Mouse (Mus musculus) B cell, adult 2 months (primary cell): ENCODE data around the gene Dnah6.

ENCODE experiments used
- DNase-seq, 2 experiments: peaks; one replicate each; pipeline ENCODE4 v3.0.0; 2022

Dnah6 gene

DNA sequence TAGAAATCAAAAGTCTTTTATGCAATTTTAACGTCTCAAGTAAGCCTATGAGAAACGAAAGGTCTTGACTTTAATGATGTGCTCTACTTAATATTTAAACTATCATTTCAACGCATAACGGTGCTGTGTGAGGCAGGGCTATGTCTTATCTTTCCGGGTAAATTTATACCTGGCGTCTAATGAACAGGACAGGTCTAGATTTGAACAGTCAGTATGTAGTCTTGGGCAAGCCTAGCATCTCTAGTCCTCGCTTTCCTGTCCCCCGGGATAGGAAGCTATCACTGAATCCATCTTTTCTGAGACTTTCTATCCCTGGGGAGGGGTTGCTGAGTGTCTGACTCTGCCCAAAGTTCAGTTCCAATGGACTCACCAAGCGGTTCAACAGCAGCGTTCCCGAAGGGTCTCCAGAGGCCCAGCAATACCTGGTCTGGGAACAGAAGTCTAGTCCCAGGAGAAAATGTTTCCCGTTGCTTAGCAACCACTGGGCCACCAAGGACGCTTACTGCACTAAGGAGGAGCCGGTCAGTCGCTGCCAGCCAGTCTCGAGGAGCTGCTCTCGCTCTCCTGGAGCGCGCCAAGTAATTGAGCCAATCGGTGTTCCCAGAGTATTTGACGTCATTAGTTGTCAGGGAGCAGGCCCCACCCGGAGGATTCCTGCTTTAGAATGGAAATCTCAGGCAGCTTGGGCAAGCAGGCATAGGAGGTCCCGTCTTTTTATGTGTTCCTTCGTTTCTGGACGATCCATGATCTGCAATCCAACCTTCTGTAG, at the start of gene Dnah6:
TSS of gene Dnah6 (minus strand) at position 463 of the 769 bp plus-strand sequence.
- peak; percentile 78 to 80 for DNase-seq

DNA sequence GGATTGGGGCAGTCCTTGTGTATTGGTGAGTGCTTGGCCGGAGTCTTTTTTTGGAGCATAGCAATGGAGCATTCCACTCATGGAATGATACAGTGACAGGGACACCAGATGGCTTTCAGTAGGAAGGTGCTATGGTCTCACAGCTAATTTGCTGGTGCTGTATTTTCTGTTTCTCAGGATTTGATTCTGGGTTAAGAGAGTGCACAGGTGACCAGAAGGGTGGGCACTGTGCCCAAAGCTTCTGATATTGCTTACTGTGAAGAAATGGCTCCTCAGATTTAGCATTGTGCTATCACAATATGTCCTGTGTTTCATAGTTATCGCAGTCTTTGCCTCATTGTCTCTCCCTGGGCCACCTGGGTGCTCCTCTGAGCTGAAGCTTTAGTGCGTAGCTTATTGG, 47.9 kb upstream of the Dnah6 start:
- no peak for DNase-seq

DNA sequence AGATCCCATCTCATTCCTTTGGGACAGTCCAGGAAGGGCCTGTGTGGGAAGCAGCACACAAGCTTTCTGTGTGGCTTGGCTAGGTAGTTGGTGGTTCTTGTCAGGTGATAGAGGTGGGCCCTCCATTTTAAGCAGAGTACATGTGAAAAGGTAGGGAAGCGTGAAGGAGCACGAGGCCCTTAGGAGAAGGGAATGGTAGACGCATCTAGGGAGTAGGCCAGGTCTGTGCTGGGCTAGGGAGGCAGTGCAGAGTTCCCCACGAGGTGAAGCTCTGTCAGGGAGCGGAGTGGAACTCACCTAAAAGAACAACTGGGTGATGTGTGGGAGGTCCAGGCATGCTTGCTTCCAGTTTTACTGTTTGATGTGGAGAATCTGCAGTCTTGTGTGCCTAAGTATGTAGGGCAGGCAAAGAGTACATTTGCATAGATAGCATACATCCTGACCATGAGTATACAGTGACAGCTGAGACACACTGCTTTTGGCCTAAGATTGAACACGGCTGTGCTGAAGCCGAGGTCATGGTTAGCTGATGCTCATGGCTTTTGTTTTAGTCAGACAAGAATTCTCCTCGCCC, 46.4 kb upstream of the Dnah6 start:
- no peak for DNase-seq

DNA sequence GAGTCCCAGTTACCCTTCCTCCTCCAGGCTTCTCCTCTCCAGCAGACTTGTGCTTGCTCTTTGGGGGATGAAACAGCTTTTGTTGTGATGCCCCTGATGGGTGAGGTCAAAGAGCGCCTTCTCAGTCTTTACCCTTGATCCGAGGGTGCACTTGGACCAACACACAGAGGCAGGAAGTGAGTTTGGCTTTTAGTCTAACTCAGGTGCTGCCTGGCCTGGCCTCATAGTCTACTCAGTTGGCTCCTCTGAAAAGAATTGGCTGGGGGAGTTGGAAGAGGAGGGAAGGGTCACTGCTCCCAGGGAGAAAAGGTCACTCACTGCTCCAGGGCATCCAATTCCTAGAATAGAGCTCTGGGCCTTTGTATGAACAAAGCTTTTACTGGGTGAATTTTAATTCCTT, 43.4 kb upstream of the Dnah6 start:
- no peak for DNase-seq

DNA sequence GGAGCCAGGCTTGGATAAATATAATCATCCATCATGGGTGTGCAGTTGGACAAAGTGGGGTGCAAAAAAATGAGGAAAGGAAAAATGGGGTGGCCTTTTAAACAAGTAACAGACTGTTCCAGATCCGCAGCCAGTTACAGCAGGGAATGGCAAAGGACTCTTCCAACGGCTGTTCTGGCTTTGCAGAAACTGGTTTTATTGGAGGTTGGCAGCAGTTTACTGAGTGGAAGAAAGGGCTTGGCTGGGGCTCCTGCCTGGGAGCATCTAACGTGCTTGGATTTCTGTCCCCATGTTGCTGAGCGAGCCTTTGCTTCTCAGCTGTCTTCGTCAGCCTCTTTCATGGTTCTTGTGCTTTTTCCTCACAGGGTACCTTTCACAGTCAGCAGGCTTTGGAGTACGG, 38.7 kb upstream of the Dnah6 start:
- DNase-seq = no peak

DNA sequence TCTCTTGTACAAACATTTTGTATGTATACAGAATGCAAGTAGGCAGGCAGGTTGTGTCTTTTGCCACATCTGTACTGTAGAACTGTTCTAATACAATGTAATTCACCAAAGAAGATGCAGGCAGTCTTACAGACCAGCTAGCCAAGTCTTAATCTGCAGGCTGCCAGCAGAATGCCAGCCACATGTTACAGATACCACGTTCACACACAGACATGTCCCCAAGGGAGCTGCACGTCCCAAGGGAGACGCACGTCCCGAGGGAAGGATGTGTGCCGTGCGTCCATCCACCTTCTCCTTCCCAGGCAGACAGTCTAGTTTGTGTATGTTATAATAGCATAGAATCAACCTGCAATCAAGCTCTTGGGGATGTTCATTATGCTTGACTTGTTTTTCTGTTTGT, 35.6 kb upstream of the Dnah6 start:
- no peak for DNase-seq

DNA sequence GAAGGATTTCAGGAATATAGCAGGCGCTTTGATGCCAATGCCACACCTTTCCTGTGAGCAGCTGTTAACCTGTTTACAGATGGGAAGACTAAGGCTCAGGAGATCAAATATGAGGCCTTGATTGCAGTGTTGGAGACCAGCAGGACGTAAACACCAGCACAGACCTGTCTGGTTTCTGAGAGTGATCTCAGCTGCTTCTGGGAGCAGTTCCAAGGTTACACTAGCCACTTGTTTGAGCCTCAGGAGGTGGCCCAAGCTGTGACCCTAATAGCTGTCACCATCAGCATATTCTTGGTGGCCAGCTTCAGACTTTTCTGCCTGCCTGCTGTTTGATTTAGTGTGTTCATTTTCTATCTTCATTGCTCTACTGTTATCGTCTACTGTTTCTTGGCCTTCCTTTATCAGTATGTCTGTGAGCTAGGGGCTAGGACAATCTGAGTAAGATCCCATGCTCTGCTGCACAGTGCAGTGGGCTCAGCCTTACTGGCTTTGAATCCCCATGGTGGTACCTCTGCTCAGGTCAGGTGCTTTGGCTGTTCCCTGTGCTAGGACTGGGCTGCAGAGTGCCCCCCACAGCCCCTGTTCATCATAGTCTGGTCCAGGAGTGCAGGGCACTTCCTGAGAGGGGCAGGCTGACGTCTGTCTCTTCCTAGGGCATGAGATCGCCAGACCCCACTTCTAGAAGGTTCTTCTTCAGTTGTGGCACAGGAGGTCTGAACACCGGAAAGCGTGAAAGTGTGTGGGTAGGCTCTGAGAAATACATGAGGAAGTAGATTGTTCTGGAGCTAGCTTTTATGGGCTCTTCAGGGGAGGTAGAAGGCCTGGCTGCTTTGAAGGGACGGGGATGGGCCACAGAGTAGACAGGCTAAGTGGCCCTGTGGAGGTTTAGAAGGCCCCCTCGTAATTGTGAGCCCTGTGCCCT, 33.1 kb upstream of the Dnah6 start:
- peak; percentile 24 to 29 for DNase-seq

DNA sequence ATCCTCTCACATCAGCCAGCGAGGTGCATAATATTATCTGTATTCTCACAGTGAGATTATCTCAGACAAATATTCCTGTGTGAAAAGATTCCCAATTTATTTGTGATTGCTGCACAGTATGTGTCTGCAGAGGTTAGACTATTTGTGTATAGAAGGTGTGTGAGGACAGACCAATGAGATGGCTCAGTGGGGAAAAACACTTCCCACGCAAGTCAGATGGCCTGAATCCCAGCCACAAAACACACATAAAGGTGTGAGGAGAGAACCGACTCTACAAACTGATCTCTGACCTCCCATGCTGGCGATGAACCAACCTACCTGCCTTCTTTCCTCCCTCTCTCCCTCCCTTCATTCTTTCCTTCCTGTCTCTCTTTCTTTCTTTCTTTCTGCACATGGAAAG, 32.1 kb upstream of the Dnah6 start:
- no peak for DNase-seq

DNA sequence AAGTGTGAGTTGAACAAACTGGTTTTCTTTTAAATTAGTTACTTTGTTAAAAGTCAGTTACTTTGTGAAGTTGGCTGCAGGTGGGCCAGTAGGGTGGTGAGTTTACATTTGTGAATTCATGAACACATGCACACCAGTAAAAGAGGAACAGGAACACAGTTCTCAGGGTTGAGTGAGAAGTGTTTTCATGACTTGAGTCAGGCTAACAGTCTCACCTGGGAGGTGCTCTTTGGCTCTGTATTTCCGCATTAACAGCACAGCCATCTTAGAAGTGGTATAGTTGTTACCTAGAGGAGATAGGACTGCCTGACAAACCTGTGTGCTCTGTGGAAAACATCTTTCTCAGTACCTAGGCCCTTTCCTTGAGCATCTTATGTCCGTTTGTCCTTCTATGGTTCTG, 31.6 kb upstream of the Dnah6 start:
- DNase-seq = peak; percentile 32 to 34

DNA sequence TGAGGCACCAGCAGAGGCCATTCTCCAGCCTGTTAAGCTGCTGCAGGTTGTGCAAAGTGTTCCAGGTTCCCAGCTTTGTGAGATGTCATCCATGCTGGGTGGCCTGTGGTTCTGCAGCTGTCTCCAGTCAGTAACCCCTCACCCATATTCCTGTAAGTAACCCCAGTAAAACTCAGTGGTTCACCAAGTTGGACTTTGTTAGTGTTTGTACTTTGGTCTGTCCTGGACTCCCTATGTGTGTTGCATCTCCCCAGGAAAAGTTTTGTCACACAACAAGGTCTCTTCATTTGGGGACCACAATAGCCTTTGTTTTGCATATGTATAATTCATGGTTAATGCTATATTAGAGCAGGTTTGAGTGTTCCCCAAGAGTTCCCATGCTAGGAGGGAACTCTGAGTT, 30.9 kb upstream of the Dnah6 start:
- DNase-seq = no peak

DNA sequence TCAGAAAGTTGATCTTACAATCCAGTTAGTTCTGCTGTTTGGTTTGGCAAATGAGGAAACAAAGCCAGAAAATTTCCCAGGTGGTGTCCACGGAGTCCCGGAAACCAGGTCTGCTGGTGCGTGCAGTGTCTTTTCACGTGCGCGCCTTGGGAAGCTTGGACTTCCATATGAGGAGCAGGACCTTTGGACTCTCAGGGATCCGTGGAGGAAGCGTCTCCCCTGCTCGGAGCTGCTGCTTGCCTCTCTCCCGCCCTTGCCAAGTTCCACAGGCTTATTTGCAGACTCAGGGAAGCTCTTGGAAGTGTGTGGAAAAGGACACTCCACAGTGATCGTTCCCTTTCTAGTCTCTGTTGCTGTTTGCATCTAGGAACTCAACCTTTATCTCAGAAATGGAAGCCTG, 29.9 kb upstream of the Dnah6 start:
- DNase-seq = no peak

DNA sequence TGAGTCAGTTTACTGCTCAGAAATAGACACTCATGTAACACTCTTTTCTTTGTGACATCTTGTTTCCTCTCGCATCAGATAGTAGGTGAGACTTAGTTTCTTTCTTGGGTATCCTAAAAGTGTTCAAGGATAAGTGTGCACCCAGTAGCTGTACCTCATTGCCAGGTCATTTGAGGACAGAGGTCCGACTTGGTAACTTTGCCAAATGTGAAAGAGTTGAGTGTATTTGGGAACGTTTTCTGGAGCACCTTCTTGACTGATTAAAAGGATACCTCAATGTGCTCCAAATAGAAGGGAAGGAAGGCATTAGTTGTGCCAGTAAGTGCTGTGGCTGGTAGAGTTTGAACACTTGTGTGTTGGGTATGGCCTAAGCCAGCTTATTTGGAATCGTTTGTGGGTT, 28.4 kb upstream of the Dnah6 start:
- DNase-seq = no peak

DNA sequence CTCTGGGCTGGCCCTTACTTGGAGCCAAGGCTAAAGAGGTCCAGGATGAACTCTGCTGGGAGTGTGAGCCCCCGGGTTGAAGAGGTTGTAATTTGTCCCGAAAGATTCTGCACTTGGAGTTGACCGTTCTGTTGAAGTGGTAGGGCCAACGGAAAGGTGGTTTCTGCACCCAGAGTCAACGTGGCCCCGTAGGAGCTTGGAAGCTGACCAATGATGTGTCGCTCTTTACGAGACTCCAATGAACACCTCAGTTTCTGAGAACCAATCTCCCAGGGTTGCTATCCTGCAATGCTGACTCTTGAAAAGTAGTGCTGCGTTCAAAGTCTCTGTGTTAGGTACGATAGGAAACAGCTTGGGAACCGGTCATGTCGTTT, 27.6 kb upstream of the Dnah6 start:
- DNase-seq = peak in 1 of 2 experiments; percentile 21

DNA sequence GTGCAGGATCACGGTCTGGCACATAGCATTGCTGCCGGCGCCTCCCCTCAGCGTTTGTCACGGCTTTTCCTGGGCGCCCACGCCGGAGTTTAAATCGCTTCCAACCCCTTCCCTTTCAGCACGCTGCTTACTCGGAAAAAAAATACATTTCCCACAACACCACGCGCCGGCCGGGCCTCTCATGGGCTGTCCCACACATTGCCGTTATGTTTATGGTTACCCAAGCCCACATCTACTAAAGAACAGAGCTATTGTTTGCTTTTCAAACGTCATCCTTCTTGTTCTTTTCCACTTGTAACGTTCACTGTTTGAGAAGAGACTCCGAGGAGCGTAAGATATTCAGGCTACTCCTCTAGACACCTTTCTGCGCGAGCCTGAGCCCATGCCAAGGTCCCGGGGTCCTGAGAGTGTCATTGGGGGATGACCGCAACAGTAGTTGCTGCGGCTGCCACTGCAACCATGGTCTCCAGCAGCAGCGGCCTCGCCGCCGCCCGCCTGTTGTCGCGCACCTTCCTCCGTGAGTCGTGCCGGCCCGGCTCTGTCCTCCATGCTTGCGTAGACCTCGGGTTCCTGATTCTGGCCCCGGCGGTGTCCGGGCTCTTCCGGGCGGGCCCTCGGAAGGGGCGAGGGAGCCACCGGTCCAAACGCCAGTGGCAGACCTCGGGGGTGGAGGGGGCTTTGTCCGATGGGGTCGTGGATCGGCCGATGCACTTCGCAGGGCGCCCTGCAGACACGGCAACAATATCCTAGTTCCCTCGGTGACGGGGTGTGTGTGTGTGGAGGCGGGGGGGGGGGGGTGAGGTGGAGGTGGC, 27.0 kb upstream of the Dnah6 start, which contains the start of gene Suclg1:
TSS of gene Suclg1 (plus strand) at position 146 of the 812 bp plus-strand sequence.
- peak; percentile 91 for DNase-seq

DNA sequence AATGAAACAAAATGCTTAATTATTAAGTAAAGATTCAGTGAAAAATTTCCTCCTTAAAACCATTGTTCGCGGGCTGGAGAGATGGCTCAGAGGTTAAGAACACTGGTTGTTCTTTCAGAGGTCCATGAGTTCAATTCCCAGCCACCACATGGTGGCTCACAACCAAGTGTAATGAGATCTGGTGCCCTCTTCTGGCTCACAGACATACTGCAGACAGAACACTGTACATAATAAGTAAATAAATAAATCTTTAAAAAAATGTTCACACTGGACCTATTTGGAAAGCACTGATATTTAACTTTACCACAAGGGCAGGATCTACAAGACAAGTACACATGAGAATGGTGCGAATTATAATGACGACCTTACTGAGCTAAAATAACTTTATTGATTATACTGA, 26.0 kb upstream of the Dnah6 start:
- peak; percentile 70 to 73 for DNase-seq

DNA sequence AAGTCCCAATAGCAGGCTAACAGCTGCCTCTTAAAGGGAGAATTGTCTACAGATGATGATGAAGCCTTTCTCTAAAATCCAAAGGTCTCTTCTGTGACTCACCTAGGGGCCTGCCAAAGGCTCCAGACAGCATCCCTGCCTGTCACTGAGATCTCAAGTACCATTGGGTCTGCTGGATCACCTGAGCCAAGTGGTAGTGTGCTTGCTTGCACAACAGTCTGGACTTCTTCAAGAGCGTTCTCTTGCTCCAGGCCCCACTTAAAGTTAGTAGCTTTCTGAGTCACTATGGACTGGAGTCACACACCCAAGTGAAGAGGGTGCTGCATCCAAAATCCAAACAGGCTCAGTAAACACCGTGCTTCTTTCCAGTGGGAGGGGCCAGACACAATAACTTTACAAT, 25.4 kb upstream of the Dnah6 start:
- no peak for DNase-seq

DNA sequence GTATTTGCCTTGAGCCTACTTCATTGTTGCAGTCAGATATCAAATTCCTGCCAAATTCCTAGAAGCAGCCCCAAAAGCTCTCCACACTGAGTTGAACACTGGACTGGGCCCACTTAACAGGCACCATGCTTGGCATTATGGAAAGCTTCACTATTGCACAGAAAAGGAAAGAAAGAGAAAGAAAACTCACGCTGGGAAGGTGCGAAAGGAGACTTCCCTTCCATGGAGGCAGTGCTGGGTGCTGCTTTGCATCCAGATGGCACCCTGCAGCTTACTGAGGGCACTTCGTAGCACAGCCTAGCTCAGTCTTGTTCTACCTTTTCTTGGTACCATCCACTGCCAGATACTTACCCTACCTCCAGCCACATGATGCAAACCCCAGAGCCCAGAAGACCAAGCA, 14.2 kb upstream of the Dnah6 start:
- no peak for DNase-seq

DNA sequence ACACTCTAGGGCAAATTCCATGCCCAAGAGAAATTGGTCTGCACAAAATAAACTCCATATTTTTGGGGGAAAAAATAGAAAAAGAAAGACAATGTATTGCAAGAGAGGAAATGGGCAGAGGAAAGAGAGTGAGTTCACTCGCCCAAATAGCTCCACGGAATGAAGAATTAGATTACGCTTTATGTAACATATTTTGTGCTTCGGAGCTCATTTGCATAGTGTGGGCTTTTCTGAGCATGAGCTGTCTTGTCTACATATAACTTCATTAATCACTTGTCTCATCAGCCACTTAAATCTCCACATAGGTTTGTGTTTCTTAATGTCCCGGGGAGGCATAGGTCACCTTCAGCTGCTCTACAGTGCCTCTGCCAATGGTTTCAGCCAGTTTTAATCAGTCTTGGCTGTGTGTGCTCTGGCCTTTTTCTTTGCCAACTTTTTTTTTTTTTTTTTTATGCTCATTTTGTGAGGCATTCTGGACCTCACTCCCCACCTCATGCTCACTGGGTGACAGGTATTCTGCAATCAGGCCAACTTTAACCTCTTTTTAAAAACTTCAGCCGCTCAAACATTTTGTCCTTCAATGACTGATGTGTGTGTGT, 12.9 kb upstream of the Dnah6 start:
- DNase-seq = no peak

DNA sequence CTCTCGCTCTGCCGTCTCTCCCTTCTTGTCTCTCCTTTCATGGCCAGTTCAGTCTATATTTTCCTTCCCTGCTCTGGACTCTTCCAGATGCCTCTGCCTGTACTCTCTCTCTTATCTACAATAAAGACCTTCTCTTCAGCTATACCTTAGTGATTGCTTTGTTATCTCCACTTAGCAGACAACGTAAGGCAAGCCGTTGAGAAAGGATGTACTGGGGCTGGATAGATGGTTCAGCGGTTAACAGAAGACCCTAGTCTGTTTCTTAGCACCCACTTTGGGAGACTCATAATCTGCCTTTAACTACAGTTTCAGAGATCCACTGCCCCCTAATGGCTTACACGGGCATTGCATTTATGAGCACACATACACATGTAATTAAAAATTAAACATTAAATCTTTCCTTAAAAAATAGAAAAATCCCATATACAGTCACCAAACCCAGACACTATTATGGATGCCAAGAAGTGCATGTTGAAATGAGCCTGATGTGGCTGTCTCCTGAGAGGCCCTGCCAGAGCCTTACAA, 11.8 kb upstream of the Dnah6 start:
- DNase-seq = peak; percentile 62 to 67

DNA sequence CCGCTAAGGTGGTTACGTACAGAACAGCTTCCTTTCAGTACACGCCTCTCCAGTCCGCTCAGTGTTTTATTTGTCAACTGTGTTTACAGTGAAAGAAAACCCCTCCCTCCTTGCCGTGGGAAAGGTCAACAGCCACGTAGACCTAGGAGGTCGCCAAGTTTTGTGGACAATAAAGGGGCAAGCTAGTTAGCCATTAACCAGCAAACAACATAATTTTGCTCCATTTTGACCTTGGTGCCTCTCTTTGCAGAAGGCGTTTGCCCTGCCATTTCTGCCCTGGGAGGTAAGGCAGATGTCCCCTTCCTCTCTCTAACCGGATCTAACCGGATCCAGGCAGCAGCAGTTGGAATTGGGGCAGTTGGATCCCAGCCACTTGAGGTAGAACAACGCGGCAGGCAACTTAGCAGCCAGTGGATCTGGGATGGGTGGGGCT, 10.7 kb upstream of the Dnah6 start:
- no peak for DNase-seq

DNA sequence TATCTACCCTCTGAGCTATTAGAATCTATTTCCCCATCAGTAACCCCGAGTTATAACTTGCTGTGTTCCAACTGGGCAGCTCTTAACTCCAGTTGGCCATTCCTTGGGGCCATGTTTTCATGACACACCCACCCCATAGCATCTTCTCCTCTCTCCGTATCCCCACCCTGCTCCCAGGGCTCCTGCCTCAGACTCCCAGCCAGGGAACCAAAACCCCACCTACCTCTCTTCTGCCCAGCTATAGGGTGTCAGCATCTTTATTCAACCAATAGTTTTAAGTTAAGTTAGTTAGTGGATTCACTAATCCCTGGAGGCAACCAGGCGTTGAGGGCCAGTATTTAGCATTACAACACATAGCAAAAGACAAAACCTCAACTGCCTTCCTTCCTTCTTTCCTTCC, 7.4 kb upstream of the Dnah6 start:
- no peak for DNase-seq

DNA sequence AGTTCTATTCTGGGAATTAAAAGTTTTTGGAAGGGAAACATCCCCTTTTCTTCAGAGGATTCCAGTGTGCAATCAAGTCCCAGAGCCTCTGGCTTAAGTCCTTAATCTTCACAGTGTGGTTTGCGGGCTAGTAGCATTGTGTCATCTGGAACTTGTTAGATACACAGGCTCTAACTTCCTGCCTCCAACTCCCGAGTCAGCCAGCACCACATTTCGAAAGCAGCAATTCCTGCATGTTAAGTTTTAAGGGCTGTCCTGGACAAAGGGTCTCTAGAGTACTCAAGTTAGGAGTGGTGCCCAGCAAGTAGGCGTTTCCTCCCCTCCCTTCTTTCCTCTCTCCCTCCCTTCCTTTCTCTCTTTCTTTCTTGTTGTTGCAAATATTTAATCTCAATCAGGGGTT, 7.0 kb upstream of the Dnah6 start:
- no peak for DNase-seq
